Mouse (Mus musculus): ENCODE results near the gene Plekha1. TPM values are rescaled to one million over a fixed set of nuclear protein-coding genes. Genes with fewer than 3 reads are reported as not detected.

Gene Plekha1
- total RNA-seq, 2 experiments from 2014 or later = 34.3 to 36.6 TPM

DNA sequence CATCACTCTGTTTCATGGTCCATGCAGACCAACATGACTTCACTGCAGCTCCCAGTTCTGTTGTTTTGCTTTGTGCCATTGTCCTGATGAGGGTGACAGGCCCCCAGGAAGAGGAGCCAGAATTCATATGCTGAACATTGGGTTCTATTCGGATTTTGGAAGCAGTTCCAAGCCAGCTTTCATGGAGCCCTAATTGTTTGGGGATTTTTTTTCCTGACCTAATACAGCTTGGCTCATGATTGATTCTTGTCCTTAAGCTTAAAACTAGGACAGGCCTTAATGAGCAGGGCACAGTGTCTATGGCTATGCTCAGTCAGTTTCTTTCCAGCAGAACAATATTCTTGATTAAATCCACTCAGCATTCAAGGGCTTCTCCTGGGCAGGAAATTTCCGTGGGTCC lies 52.7 kb downstream of the Plekha1 start:
- no peak for DNase-seq

GRCm38 (mm10) chr7:130922981-130923731 lies 57.6 kb downstream of the Plekha1 start:
- DNase-seq = peak; percentile 50 to 51

GRCm38 (mm10) chr7:130930401-130930800 lies 64.8 kb downstream of the Plekha1 start:
- DNase-seq = no peak

DNA sequence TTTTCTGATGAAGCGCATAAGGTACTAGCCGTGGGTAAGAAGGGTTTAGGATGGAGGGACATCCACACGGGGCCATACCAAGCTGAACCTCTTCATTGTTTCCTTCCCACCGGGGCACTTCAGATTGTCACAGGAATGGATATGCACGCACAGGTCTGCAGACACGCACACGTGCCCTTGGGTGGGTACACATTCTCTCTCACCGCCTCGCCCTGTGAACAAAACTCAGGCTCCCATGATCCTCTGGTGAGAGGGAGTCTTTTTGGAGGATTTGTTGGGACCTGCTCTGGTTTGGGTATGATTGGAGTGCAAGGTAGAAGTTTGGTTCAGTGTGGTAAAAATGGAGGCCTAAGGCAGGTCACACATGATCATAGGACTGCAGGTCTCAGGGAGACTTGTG lies 67.4 kb downstream of the Plekha1 start:
- no peak for DNase-seq

GRCm38 (mm10) chr7:130934654-130935053 lies 69.1 kb downstream of the Plekha1 start:
- DNase-seq = no peak

DNA sequence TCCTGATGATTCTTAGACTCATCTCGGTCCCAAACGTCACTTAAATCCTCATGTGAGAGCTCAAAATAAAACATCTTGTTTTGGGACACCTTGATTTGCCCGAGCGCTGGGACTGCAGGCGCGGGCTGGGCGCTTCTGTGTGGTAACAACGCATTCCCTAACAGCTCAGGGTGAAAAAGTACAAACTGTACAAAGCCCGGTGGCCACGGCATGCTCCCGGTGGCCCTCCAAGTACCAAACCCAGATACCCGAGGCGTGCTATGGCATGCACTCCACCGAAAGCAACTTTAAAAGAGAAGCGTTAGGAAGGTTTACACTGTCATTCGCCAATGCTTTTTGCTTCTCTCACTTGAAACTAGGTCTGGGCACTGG lies 69.9 kb downstream of the Plekha1 start:
- DNase-seq = no peak

- DNase-seq = peak; percentile 89 to 91
Measured at GRCm38 (mm10) chr7:130935793-130936471, 70.4 kb downstream of the Plekha1 start, which contains the start of gene Htra1. Htra1 (plus strand) TSS chr7:130936111.

DNA sequence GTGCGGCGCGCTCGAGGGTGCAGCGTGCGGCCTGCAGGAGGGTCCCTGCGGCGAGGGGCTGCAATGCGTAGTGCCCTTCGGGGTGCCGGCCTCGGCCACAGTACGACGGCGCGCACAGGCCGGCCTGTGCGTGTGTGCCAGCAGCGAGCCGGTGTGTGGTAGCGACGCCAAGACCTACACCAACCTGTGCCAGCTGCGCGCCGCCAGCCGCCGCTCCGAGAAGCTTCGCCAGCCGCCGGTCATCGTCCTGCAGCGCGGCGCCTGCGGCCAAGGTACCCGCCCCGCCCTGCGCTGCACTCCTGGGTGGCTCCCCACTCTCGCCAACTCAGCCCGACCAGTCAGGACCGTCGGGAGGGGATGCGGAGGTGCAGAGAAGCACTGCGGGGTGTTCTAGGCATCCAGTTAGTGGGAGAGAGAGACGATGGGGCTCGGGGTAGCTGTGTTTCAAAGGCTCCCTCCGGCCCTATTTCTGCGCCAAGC lies 71.0 kb downstream of the Plekha1 start:
- DNase-seq = peak; percentile 71 to 72

- DNase-seq = peak; percentile 55 to 60
Measured at GRCm38 (mm10) chr7:130937266-130937841, 71.8 kb downstream of the Plekha1 start.

- DNase-seq = no peak
Measured at GRCm38 (mm10) chr7:130938005-130938404, 72.4 kb downstream of the Plekha1 start.

DNA sequence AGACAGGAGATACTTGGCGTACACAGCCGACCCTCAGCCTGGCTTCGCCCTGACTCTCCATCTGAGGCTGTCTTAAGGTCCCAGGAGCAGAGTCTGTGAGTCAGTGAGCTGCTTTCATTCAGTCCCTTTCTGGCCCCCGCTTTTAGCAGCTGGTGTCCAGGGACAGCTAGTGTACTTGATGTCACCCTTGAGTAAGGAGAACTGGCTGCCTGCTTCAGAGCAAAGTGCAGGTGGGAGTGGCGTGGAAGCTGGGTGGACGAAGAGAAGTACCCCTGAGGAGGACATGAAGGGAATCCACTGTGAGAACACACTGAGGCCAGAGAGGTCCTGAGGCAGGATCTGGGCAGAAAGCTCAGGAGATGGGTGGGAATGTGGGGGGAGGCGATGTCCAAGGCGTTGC lies 73.3 kb downstream of the Plekha1 start:
- no peak for DNase-seq

DNA sequence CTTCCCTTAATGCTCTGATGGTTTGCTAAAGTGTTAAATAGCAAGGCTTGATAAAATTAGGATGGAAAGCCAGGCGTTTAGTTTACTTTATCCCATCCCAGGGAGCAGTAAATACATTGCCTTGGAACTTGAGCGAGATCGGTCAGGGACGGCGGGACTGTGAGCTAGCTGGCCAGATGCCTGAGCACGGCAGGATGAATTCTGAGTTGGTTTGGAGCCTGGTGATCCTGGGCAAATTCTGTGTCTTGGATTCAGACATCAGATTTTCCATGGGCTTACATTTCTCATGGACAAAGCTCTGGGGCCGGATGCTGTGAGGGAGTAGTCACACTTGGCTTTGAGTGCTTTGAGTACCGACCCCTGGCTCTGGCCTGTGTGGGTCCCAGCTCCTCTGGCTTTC lies 75.2 kb downstream of the Plekha1 start:
- no peak for DNase-seq

DNA sequence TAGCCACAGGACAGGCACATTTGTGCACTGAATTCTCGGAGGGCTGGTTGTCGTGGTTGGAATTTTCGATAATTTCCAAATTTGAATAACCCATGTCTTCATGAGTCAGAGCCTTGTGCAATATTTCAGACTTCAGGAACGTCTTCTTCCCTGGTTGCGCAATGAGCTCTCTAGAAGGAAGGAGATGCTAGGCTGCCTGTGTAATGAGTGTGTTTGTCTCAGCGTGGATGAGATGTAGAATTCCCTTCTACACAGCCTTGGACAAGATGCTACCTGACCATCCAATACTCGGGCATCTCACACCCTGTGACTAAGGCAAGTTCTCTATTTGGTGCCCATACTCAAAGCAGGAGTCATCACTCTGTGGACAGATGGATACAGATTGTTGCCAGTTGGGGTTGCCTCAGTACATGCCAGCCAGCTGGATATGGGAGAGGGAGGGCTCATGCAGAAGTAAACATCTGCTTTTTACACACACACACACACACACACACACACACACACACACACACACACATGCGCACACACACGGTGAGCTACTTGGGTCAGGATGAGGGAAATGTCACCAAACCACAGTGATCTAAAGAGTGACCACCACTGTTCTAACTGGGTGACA lies 77.8 kb downstream of the Plekha1 start:
- peak; percentile 62 to 79 for DNase-seq

- no peak for DNase-seq
Measured at GRCm38 (mm10) chr7:130944766-130945475, 79.4 kb downstream of the Plekha1 start.

GRCm38 (mm10) chr7:130945730-130946129 lies 80.2 kb downstream of the Plekha1 start:
- DNase-seq = no peak

- no peak for DNase-seq
Measured at GRCm38 (mm10) chr7:130946303-130946702, 80.7 kb downstream of the Plekha1 start.

- peak; percentile 50 to 55 for DNase-seq
Measured at GRCm38 (mm10) chr7:130948563-130949208, 83.1 kb downstream of the Plekha1 start.

GRCm38 (mm10) chr7:130949331-130949751 lies 83.8 kb downstream of the Plekha1 start:
- DNase-seq = peak; percentile 64 to 75

DNA sequence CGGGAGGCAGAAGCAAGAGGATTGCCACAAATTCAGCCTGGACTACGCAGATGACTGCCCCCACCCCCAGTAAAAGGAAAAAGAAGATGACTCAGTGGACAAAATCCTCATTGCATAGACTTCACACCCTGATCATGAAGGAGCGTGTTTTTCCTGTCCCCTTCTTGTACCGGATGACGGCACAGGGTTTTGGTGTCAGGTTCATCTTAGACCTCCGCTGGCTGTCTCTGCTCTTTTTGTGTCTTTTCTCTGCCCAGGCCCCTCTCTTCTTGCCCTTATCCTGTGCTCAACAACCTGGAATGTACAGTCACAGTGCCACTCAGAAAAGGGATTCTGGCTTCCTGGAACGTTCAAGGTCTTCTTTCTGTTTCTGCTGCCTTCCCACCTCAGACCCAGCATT lies 84.9 kb downstream of the Plekha1 start:
- no peak for DNase-seq

GRCm38 (mm10) chr7:130951004-130951403 lies 85.4 kb downstream of the Plekha1 start:
- no peak for DNase-seq

- DNase-seq = no peak
Measured at GRCm38 (mm10) chr7:130953376-130953775, 87.8 kb downstream of the Plekha1 start.

Data from heart, adult 18-20 months (tissue).